Mouse (Mus musculus) hindbrain, embryonic 14.5 days (tissue): Measurements from ENCODE around the gene Prkca. TPM values are rescaled to one million over a fixed set of nuclear protein-coding genes. Genes with fewer than 3 reads are reported as not detected.

Experiments
- ATAC-seq: fragments of 200-750 bp; cut with Nextera tagmentation; 2 replicates; pipeline ENCODE4 v1.8.0; 2017; ENCODE audit warnings: moderate number of reproducible peaks, mild to moderate bottlenecking, moderate TSS enrichment, moderate library complexity; ENCODE audit not compliant: low FRiP score
- DNase-seq: peaks from one replicate; pipeline ENCODE4 v3.0.0-alpha.2; 2015; ENCODE audit warnings: low spot score
- H3K27ac ChIP-seq: fragments of 300-500 bp; sonication (generic); 2 replicates; pipeline ENCODE4 v1.5.1; 2014; ENCODE audit warnings: mild to moderate bottlenecking, moderate library complexity
- H3K27me3 ChIP-seq: fragments of 300-500 bp; sonication (generic); 2 replicates; pipeline ENCODE4 v1.6.1; 2014; ENCODE audit warnings: mild to moderate bottlenecking, low read length, mixed read lengths; ENCODE audit not compliant: control insufficient read depth, insufficient read depth
- H3K36me3 ChIP-seq: fragments of 300-500 bp; sonication (generic); replicated peaks from 2 replicates; pipeline ENCODE4 v1.6.1; 2014; ENCODE audit not compliant: control insufficient read depth, insufficient read depth
- H3K4me1 ChIP-seq: fragments of 300-500 bp; sonication (generic); replicated peaks from 2 replicates; pipeline ENCODE4 v1.6.1; 2014; ENCODE audit warnings: antibody characterized with exemption, low read length, mixed read lengths; ENCODE audit not compliant: control insufficient read depth, insufficient read depth
- H3K4me2 ChIP-seq: fragments of 300-500 bp; sonication (generic); replicated peaks from 2 replicates; pipeline ENCODE4 v1.6.1; 2014; ENCODE audit warnings: mild to moderate bottlenecking, moderate library complexity
- H3K4me3 ChIP-seq: fragments of 300-500 bp; sonication (generic); replicated peaks from 2 replicates; pipeline ENCODE4 v1.5.1; 2014; ENCODE audit warnings: mild to moderate bottlenecking, low read length
- H3K9ac ChIP-seq: fragments of 300-500 bp; sonication (generic); 2 replicates; pipeline ENCODE4 v1.6.1; 2014
- H3K9me3 ChIP-seq: fragments of 300-500 bp; sonication (generic); 2 replicates; pipeline ENCODE4 v1.6.1; 2016; ENCODE audit warnings: low read length; ENCODE audit not compliant: control insufficient read depth
- WGBS: fragments of 180-500 bp; shearing (Covaris S2); extraction: QIAGEN DNeasy Blood & Tissue Kit; methylation state at CpG from one replicate; pipeline ENCODE4 v1.1.7; 2014; 5-methylcytosine and 5-hydroxymethylcytosine counted together
- polyA plus RNA-seq: library from polyadenylated mRNA; unstranded; fragments of >200 nt; fragmentation: Nextera tagmentation; extraction: Ambion mirVana; gene quantifications from 2 replicates; pipeline ENCODE4 v1.2.1, GENCODE M21; 2014

Gene Prkca
- polyA plus RNA-seq, 1 experiment from 2014 or later, result 9.1 TPM

DNA sequence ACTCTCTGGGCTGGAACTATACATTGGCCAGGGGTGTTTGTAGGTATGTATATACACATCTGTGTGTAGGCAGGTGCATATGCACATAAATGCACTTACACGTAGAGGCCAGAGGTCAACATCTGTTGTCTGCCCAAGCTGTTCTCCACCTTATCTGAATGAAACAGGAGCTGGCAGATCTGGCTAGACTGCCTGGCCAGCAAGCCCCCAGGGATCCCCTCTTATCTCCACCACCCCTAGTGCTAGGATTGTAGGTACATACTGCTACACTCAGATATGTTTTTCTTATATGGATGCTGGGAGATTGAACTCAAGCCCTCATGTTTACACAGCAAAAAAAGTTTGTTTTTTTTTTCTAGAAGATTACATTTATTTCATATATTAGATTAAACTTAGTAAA, 79.9 kb downstream of the Prkca start:
- 72% methylated on average over 1 of the region's 1 CpGs for WGBS
- no peaks in the 10 kb centered on the region for H3K9me3 ChIP-seq
- H3K27me3 ChIP-seq, result no peaks in the 10 kb centered on the region
- no peak overlapping the region for H3K4me3 ChIP-seq
- H3K4me1 ChIP-seq, result peaks cover 29% of the 10 kb centered on the region
- DNase-seq (no peak), ATAC-seq (no peak)
- H3K36me3 ChIP-seq, result no peaks in the 10 kb centered on the region
- no peak overlapping the region for H3K9ac ChIP-seq
- H3K27ac ChIP-seq, result no peak overlapping the region
- H3K4me2 ChIP-seq, result no peak overlapping the region

- H3K9ac ChIP-seq, result no peak overlapping the region
- no peak overlapping the region for H3K27ac ChIP-seq
- H3K4me1 ChIP-seq, result peaks cover 24% of the 10 kb centered on the region
- ATAC-seq (no peak), DNase-seq (no peak)
- H3K9me3 ChIP-seq, result no peaks in the 10 kb centered on the region
- no peaks in the 10 kb centered on the region for H3K36me3 ChIP-seq
- WGBS, result 75% methylated on average over 3 of the region's 3 CpGs
- H3K4me2 ChIP-seq, result no peak overlapping the region
- H3K27me3 ChIP-seq, result no peaks in the 10 kb centered on the region
- no peak overlapping the region for H3K4me3 ChIP-seq
These were observed 80.3 kb downstream of the Prkca start for GRCm38 (mm10) chr11:108263406-108263805.

GRCm38 (mm10) chr11:108261751-108262160, 82.0 kb downstream of the Prkca start:
- whole genome bisulfite sequencing, result 43% methylated on average over 7 of the region's 7 CpGs
- no peak for ATAC-seq
- no peaks in the 10 kb centered on the region for H3K36me3 ChIP-seq

GRCm38 (mm10) chr11:108260775-108261517, 82.8 kb downstream of the Prkca start:
- no peak overlapping the region for H3K9ac ChIP-seq
- ATAC-seq, result no peak
- peaks cover 11% of the 10 kb centered on the region for H3K4me1 ChIP-seq
- no peaks in the 10 kb centered on the region for H3K27me3 ChIP-seq
- WGBS, result 66% methylated on average over 6 of the region's 6 CpGs
- no peak overlapping the region for H3K27ac ChIP-seq
- H3K4me2 ChIP-seq, result no peak overlapping the region
- no peak overlapping the region for H3K4me3 ChIP-seq
- H3K9me3 ChIP-seq, result no peaks in the 10 kb centered on the region
- no peak for DNase-seq
- H3K36me3 ChIP-seq, result no peaks in the 10 kb centered on the region

More at GRCm38 (mm10) chr11:108261751-108262160, 82.0 kb downstream of the Prkca start:
- DNase-seq, result no peak
- H3K9ac ChIP-seq, result no peak overlapping the region
- H3K4me2 ChIP-seq, result no peak overlapping the region
- no peaks in the 10 kb centered on the region for H3K27me3 ChIP-seq
- H3K4me3 ChIP-seq, result no peak overlapping the region
- no peaks in the 10 kb centered on the region for H3K9me3 ChIP-seq
- peaks cover 11% of the 10 kb centered on the region for H3K4me1 ChIP-seq
- no peak overlapping the region for H3K27ac ChIP-seq

- H3K9ac ChIP-seq, result no peak overlapping the region
- H3K4me1 ChIP-seq, result peaks cover 11% of the 10 kb centered on the region
- no peaks in the 10 kb centered on the region for H3K9me3 ChIP-seq
- no peaks in the 10 kb centered on the region for H3K36me3 ChIP-seq
- DNase-seq (no peak), ATAC-seq (no peak)
- H3K27me3 ChIP-seq, result no peaks in the 10 kb centered on the region
- no peak overlapping the region for H3K27ac ChIP-seq
- H3K4me3 ChIP-seq, result no peak overlapping the region
- 70% methylated on average over 4 of the region's 4 CpGs for WGBS
- no peak overlapping the region for H3K4me2 ChIP-seq
These were observed 84.3 kb downstream of the Prkca start for GRCm38 (mm10) chr11:108259391-108259790.

- Histone ChIP-seq H3K9ac (no peak overlapping the region), H3K4me3 (no peak overlapping the region), H3K4me2 (no peak overlapping the region), H3K27me3 (no peaks in the 10 kb centered on the region), H3K27ac (no peak overlapping the region), H3K36me3 (no peaks in the 10 kb centered on the region), H3K4me1 (peaks cover 11% of the 10 kb centered on the region), H3K9me3 (no peaks in the 10 kb centered on the region)
- WGBS, result 62% methylated on average over 5 of the region's 5 CpGs
- no peak for ATAC-seq
- no peak for DNase-seq
These were observed 84.9 kb downstream of the Prkca start for GRCm38 (mm10) chr11:108258811-108259266.

DNA sequence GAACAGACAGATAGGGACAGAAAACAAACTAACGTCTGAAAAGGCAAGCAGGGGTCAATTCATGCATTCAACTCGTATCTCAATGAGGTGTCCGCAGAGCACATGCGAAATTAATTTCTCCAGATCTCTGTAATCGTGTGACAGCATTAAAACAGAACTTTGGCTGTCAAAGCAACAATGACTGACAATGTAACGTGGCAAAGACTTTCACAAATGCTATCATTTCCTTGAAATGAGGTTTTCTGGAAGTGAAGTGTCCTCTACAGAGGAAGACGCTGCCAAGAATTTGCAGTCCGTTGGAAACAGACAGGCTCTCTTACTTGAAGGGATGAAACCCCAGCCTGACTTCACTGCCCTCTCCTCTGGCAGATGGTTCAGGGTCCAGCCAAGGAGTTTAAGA, 85.8 kb downstream of the Prkca start:
- DNase-seq (no peak), ATAC-seq (no peak)
- H3K9ac ChIP-seq, result no peak overlapping the region
- no peaks in the 10 kb centered on the region for H3K27me3 ChIP-seq
- H3K4me1 ChIP-seq, result peaks cover 11% of the 10 kb centered on the region
- no peak overlapping the region for H3K4me2 ChIP-seq
- H3K9me3 ChIP-seq, result no peaks in the 10 kb centered on the region
- no peaks in the 10 kb centered on the region for H3K36me3 ChIP-seq
- H3K4me3 ChIP-seq, result no peak overlapping the region
- no peak overlapping the region for H3K27ac ChIP-seq
- 75% methylated on average over 8 of the region's 8 CpGs for WGBS

- no peak for ATAC-seq
- no peak overlapping the region for H3K9ac ChIP-seq
- H3K4me1 ChIP-seq, result peaks cover 6% of the 10 kb centered on the region
- 85% methylated on average over 5 of the region's 5 CpGs for WGBS
- DNase-seq, result no peak
- H3K27me3 ChIP-seq, result no peaks in the 10 kb centered on the region
- H3K27ac ChIP-seq, result no peak overlapping the region
- no peak overlapping the region for H3K4me2 ChIP-seq
- H3K36me3 ChIP-seq, result no peaks in the 10 kb centered on the region
- H3K4me3 ChIP-seq, result no peak overlapping the region
- no peaks in the 10 kb centered on the region for H3K9me3 ChIP-seq
These were observed 89.0 kb downstream of the Prkca start for GRCm38 (mm10) chr11:108254681-108255080.

GRCm38 (mm10) chr11:108251924-108252775, 91.6 kb downstream of the Prkca start:
- no peaks in the 10 kb centered on the region for H3K4me1 ChIP-seq
- DNase-seq (no peak), ATAC-seq (no peak)
- H3K36me3 ChIP-seq, result no peaks in the 10 kb centered on the region
- H3K9me3 ChIP-seq, result no peaks in the 10 kb centered on the region
- H3K27ac ChIP-seq, result no peak overlapping the region
- 90% methylated on average over 7 of the region's 7 CpGs for WGBS
- H3K4me2 ChIP-seq, result no peak overlapping the region
- no peak overlapping the region for H3K9ac ChIP-seq
- no peak overlapping the region for H3K4me3 ChIP-seq
- no peaks in the 10 kb centered on the region for H3K27me3 ChIP-seq
